Comparison of ENCODE assay signal across 8 mouse cellular contexts in the genomic region with DNA sequence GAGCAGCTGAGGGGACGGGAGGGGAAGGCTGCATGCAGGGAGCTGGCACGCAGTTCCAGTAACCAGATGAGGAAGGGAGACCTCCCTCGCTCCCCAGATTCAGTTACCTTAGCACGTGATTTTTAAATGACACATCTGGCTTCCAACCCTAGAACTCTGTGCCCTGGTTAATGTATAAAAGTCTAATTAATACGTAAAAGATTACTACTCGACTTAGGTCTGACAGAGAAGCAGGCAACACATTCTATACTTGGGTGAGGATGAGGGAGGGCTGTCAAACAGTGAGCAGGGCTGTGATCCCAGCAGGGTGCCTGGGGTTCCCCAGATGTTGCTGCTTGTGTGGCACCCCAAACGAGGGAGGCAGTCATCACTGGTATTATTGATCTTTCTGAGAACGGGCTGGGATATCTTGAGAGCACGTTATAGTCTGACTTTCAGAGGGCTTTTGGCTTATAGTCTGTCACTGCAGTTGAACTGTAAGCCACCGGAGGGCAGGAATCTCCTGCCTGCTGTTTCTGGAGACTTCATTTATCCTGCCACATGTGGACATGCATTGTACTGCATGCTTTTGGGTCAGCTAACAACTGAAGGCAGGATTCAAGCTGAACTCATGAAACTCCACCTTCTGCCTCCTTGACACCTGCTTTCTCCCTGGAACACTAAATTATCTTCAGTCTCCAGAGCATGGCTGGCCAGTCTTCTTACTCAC.
A peak's percentile ranks its signal among the peaks of the same experiment; 100 is the strongest.
DNase-seq lines count a peak whose midpoint lies in the region; ATAC-seq and TF ChIP-seq lines count a peak whose summit lies in the region.

No protein-coding gene starts in this region.

- no peaks in the 10 kb centered on the region for H3K9me3 ChIP-seq in hindbrain, postnatal 0 days (ENCODE audit: low read length)
- no peaks in the 10 kb centered on the region for H3K9me3 ChIP-seq in hindbrain, embryonic 14.5 days (ENCODE audit: control insufficient read depth, low read length)
- no peaks in the 10 kb centered on the region for H3K9me3 ChIP-seq in midbrain, postnatal 0 days (ENCODE audit: low read length)

- no peak overlapping the region for H3K4me2 ChIP-seq in hindbrain, postnatal 0 days (ENCODE audit: low read depth, low read length)
- no peak overlapping the region for H3K4me2 ChIP-seq in hindbrain, embryonic 14.5 days (replicated peaks)
- H3K4me2 ChIP-seq in midbrain, postnatal 0 days (ENCODE audit: low read depth, low read length, poor library complexity, severe bottlenecking) = no peak overlapping the region

- H3K27ac ChIP-seq in hindbrain, postnatal 0 days = no peak overlapping the region
- H3K27ac ChIP-seq in hindbrain, embryonic 14.5 days = no peak overlapping the region
- H3K27ac ChIP-seq in midbrain, postnatal 0 days (ENCODE audit: low read depth, low read length) = no peak overlapping the region

- TF ChIP-seq CTCF in hindbrain, postnatal 0 days (IDR thresholded peaks at IDR 0.05; ENCODE audit: low read depth) = peak; percentile 93
- TF ChIP-seq CTCF in Patski (IDR thresholded peaks at IDR 0.05) = peak; percentile 98
- TF ChIP-seq CTCF in midbrain, postnatal 0 days (IDR thresholded peaks at IDR 0.05) = peak; percentile 95

- in situ Hi-C loops in Patski (cut with MboI; ENCODE audit: low pct_unique_long_range_greater_than_20kb) = loop anchor here (10.0 kb wide), 1 partner anchor 182 kb away; no protein-coding TSS in a partner anchor

- H3K9ac ChIP-seq in hindbrain, postnatal 0 days (replicated peaks; ENCODE audit: low read length) = no peak overlapping the region
- no peak overlapping the region for H3K9ac ChIP-seq in hindbrain, embryonic 14.5 days
- H3K9ac ChIP-seq in midbrain, postnatal 0 days (replicated peaks; ENCODE audit: low read length, poor library complexity, severe bottlenecking) = no peak overlapping the region

- 0 out of 2 replicates have a peak, but pooled peaks cover 5% of the 10 kb centered on the region for H3K36me3 ChIP-seq in hindbrain, postnatal 0 days (ENCODE audit: insufficient read depth, low read length)
- peaks cover 34% of the 10 kb centered on the region for H3K36me3 ChIP-seq in hindbrain, embryonic 14.5 days (replicated peaks; ENCODE audit: control insufficient read depth, insufficient read depth)
- 0 out of 2 replicates have a peak, but pooled peaks cover 3% of the 10 kb centered on the region for H3K36me3 ChIP-seq in midbrain, postnatal 0 days (ENCODE audit: insufficient read depth, low read length)

- no peak overlapping the region for H3K4me3 ChIP-seq in hindbrain, postnatal 0 days (ENCODE audit: low read length)
- H3K4me3 ChIP-seq in hindbrain, embryonic 14.5 days (replicated peaks; ENCODE audit: low read length) = no peak overlapping the region
- H3K4me3 ChIP-seq in midbrain, postnatal 0 days (ENCODE audit: low read depth, low read length) = no peak overlapping the region

- H3K27me3 ChIP-seq in hindbrain, postnatal 0 days (ENCODE audit: insufficient read depth, low read length) = no peaks in the 10 kb centered on the region
- H3K27me3 ChIP-seq in hindbrain, embryonic 14.5 days (ENCODE audit: control insufficient read depth, insufficient read depth, low read length) = no peaks in the 10 kb centered on the region
- H3K27me3 ChIP-seq in Patski = no peaks in the 10 kb centered on the region
- no peaks in the 10 kb centered on the region for H3K27me3 ChIP-seq in midbrain, postnatal 0 days (ENCODE audit: insufficient read depth, low read length)

- POLR2A ChIA-PET in Patski (lab: Charles Lee) = no interaction called here

- 82% methylated on average over 10 of the region's 10 CpGs for WGBS in hindbrain, postnatal 0 days
- 81% methylated on average over 10 of the region's 10 CpGs for WGBS in hindbrain, embryonic 14.5 days
- WGBS in midbrain, postnatal 0 days = 78% methylated on average over 10 of the region's 10 CpGs

- CTCF ChIA-PET in Patski (lab: Charles Lee) = interaction anchor here (1.0 to 1.8 kb wide), 2 partner anchors 14 to 191 kb away, joined by 3 to 6 read pairs; no protein-coding TSS in a partner anchor

- ATAC-seq in hindbrain, postnatal 0 days = 0 out of 2 replicates have a peak, but pooled peaks have one; percentile 36
- ATAC-seq in hindbrain, embryonic 14.5 days (ENCODE audit: low FRiP score) = no peak
- peak; percentile 67 for ATAC-seq in Patski
- peak; percentile 42 for ATAC-seq in granulocyte monocyte progenitor cell, adult 5-6 weeks (replicated peaks; ENCODE audit: poor library complexity, severe bottlenecking)
- no peak for ATAC-seq in midbrain, postnatal 0 days (ENCODE audit: low FRiP score)

- DNase-seq in hindbrain, postnatal 0 days (ENCODE audit: low spot score) = peak; percentile 78
- DNase-seq in hindbrain, embryonic 14.5 days (ENCODE audit: low spot score) = no peak
- peak; percentile 64 for DNase-seq in 416B (ENCODE audit: low read depth)
- no peak for DNase-seq in Patski (ENCODE audit: low read depth, low spot score)
- peak; percentile 78 for DNase-seq in midbrain, postnatal 0 days (ENCODE audit: low spot score)
- no peak for DNase-seq in thymus, postnatal 14 days
- DNase-seq in natural killer cell, adult 2 months (ENCODE audit: low spot score in 2 of 2) = no peak

- peaks cover 30% of the 10 kb centered on the region for H3K4me1 ChIP-seq in hindbrain, postnatal 0 days (ENCODE audit: insufficient read depth, low read length)
- H3K4me1 ChIP-seq in hindbrain, embryonic 14.5 days (replicated peaks; ENCODE audit: control insufficient read depth, insufficient read depth, low read length) = peaks cover 37% of the 10 kb centered on the region
- H3K4me1 ChIP-seq in midbrain, postnatal 0 days (ENCODE audit: insufficient read depth, low read length) = peaks cover 18% of the 10 kb centered on the region; the same call in 1 of the 2 replicates

Comparison
In these comparisons a context has a peak if more than half of its experiments do, and no peak if none do; other contexts are left out.
1. ATAC-seq: peak in hindbrain, postnatal 0 days (single experiment), Patski (single experiment) and granulocyte monocyte progenitor cell, adult 5-6 weeks (single experiment); none in hindbrain, embryonic 14.5 days (single experiment) and midbrain, postnatal 0 days (single experiment).
2. DNase-seq: peak in hindbrain, postnatal 0 days (single experiment), 416B (single experiment) and midbrain, postnatal 0 days (single experiment); none in hindbrain, embryonic 14.5 days (single experiment), Patski (single experiment), thymus, postnatal 14 days (single experiment) and natural killer cell, adult 2 months (0 of 2).
3. Peak in every context shown above with its lines, with median percentiles within 50 percentile points of each other: CTCF ChIP-seq.